Mouse (Mus musculus) G1E (cell line): Measurements from ENCODE around the gene Clpb. TPM values are rescaled to one million over a fixed set of nuclear protein-coding genes. Genes with fewer than 3 reads are reported as not detected.
"Not testable (repeated sequence)": the region's sequence is repeated elsewhere in the genome, so short reads cannot be mapped to it uniquely, and the experiment has no call there.

Experiments used
- ATAC-seq: 2 replicates; pipeline ENCODE4 v1.8.0; 2016; ENCODE audit warnings: mild to moderate bottlenecking; ENCODE audit not compliant: insufficient number of reproducible peaks, poor library complexity, low FRiP score, severe bottlenecking; ENCODE audit errors: extremely low read depth
- DNase-seq: peaks from one replicate; pipeline ENCODE4 v3.0.0; 2012; ENCODE audit warnings: low spot score
- H3K27me3 ChIP-seq: 2 replicates; pipeline ENCODE4 v1.6.1; 2012; ENCODE audit warnings: mild to moderate bottlenecking, low read length, inconsistent platforms; ENCODE audit not compliant: insufficient read depth
- H3K36me3 ChIP-seq: replicated peaks from 2 replicates; pipeline ENCODE3; 2012; ENCODE audit warnings: mild to moderate bottlenecking, inconsistent platforms
- H3K4me1 ChIP-seq: 2 replicates; pipeline ENCODE4 v1.6.1; 2012; ENCODE audit warnings: low read depth, low read length, inconsistent platforms, mixed read lengths; ENCODE audit not compliant: insufficient read depth
- H3K4me3 ChIP-seq: 2 replicates; pipeline ENCODE4 v1.5.1; 2012; ENCODE audit warnings: low read depth, mild to moderate bottlenecking, inconsistent platforms, low read length, moderate library complexity, mixed read lengths
- H3K9me3 ChIP-seq: replicated peaks from 2 replicates; pipeline ENCODE4 v1.6.1; 2012; ENCODE audit warnings: inconsistent platforms
- CTCF ChIP-seq: IDR thresholded peaks from 2 replicates; pipeline ENCODE4 v1.5.1; 2012; ENCODE audit warnings: low read depth, low read length, inconsistent platforms, mixed read lengths
- GATA1 ChIP-seq: IDR thresholded peaks from 2 replicates; pipeline ENCODE4 v1.6.1; 2012; ENCODE audit warnings: borderline replicate concordance, low read length, inconsistent platforms, mixed read lengths
- GATA2 ChIP-seq: IDR thresholded peaks from 2 replicates; pipeline ENCODE4 v1.6.1; 2012; ENCODE audit warnings: low read depth, low read length, inconsistent platforms, borderline replicate concordance
- POLR2AphosphoS5 ChIP-seq: IDR thresholded peaks from 2 replicates; pipeline ENCODE4 v1.6.1; 2012; ENCODE audit warnings: low read depth, low read length, inconsistent platforms; ENCODE audit not compliant: insufficient replicate concordance
- TAL1 ChIP-seq: conservative IDR thresholded peaks from 2 replicates; pipeline ENCODE4 v1.6.1; 2012; ENCODE audit warnings: low read depth, low read length, inconsistent platforms, mixed read lengths
- polyA plus RNA-seq: library from polyadenylated mRNA; stranded (reverse); fragments of >175 nt; gene quantifications from 2 replicates; pipeline ENCODE4 v1.2.3, GENCODE M21; 2012
- total RNA-seq, 2 experiments: library from RNA; stranded (forward) in 1 of 2; stranded (reverse) in 1 of 2; fragments of 200-1000 nt in 1 of 2; fragments of >200 nt in 1 of 2; fragmentation: Nextera tagmentation in 1 of 2; gene quantifications; 2 replicates each; pipeline ENCODE4 v1.2.3; 2014 to 2017

Gene Clpb
- total and polyA plus RNA-seq, 3 experiments, result 17.5 to 23.1 (median 20.2) TPM

GRCm38 (mm10) chr7:101624283-101624682, 39.1 kb upstream of the Clpb start:
- DNase-seq (no peak), ATAC-seq (no peak)
- TF ChIP-seq GATA1 (no peak), POLR2AphosphoS5 (no peak), CTCF (no peak), TAL1 (no peak), GATA2 (no peak)
- Histone ChIP-seq H3K27me3 (peaks cover 10% of the 10 kb centered on the region), H3K36me3 (no peaks in the 10 kb centered on the region), H3K9me3 (no peaks in the 10 kb centered on the region), H3K4me1 (peaks cover 2% of the 10 kb centered on the region; the same call in 1 of the 2 replicates), H3K4me3 (no peak overlapping the region)

- not testable (repeated sequence) for DNase-seq, ATAC-seq, H3K4me1 ChIP-seq, H3K4me3 ChIP-seq, H3K9me3 ChIP-seq, H3K36me3 ChIP-seq
- H3K27me3 ChIP-seq, result peaks cover 12% of the 10 kb centered on the region
Measured at GRCm38 (mm10) chr7:101627166-101627565, 36.3 kb upstream of the Clpb start.

GRCm38 (mm10) chr7:101628481-101628880, 35.0 kb upstream of the Clpb start:
- Histone ChIP-seq H3K9me3 (no peaks in the 10 kb centered on the region), H3K4me1 (no peaks in the 10 kb centered on the region), H3K4me3 (no peak overlapping the region), H3K36me3 (no peaks in the 10 kb centered on the region), H3K27me3 (peaks cover 7% of the 10 kb centered on the region; the same call in 1 of the 2 replicates)
- no peak for ATAC-seq
- TF ChIP-seq GATA1 (no peak), GATA2 (no peak)
- DNase-seq, result no peak

GRCm38 (mm10) chr7:101633629-101634177, 29.7 kb upstream of the Clpb start:
- DNase-seq, result no peak
- Histone ChIP-seq H3K9me3 (no peaks in the 10 kb centered on the region), H3K4me1 (no peaks in the 10 kb centered on the region)

GRCm38 (mm10) chr7:101634513-101634912, 28.9 kb upstream of the Clpb start:
- no peaks in the 10 kb centered on the region for H3K9me3 ChIP-seq
- ATAC-seq, result no peak
- DNase-seq, result no peak

More at GRCm38 (mm10) chr7:101633629-101634177, 29.7 kb upstream of the Clpb start:
- Histone ChIP-seq H3K27me3 (peaks cover 12% of the 10 kb centered on the region; the same call in 1 of the 2 replicates), H3K36me3 (no peaks in the 10 kb centered on the region), H3K4me3 (no peak overlapping the region)
- no peak for ATAC-seq
- TF ChIP-seq TAL1, result no peak
- TF ChIP-seq GATA2, result no peak
- no peak for TF ChIP-seq CTCF
- no peak for TF ChIP-seq POLR2AphosphoS5
- no peak for TF ChIP-seq GATA1

GRCm38 (mm10) chr7:101636056-101636455, 27.4 kb upstream of the Clpb start:
- TF ChIP-seq CTCF (no peak), POLR2AphosphoS5 (no peak), GATA1 (no peak), GATA2 (no peak), TAL1 (no peak)
- DNase-seq (no peak), ATAC-seq (no peak)
- Histone ChIP-seq H3K4me3 (no peak overlapping the region), H3K9me3 (no peaks in the 10 kb centered on the region), H3K36me3 (no peaks in the 10 kb centered on the region), H3K4me1 (no peaks in the 10 kb centered on the region), H3K27me3 (peaks cover 15% of the 10 kb centered on the region)

More at GRCm38 (mm10) chr7:101634513-101634912, 28.9 kb upstream of the Clpb start:
- H3K36me3 ChIP-seq, result no peaks in the 10 kb centered on the region
- H3K27me3 ChIP-seq, result peaks cover 12% of the 10 kb centered on the region
- no peaks in the 10 kb centered on the region for H3K4me1 ChIP-seq
- H3K4me3 ChIP-seq, result no peak overlapping the region
- no peak for TF ChIP-seq GATA1
- TF ChIP-seq GATA2, result no peak
- TF ChIP-seq CTCF, result no peak
- no peak for TF ChIP-seq POLR2AphosphoS5
- no peak for TF ChIP-seq TAL1

- Histone ChIP-seq H3K9me3 (no peaks in the 10 kb centered on the region), H3K27me3 (peaks cover 25% of the 10 kb centered on the region), H3K4me1 (no peaks in the 10 kb centered on the region), H3K4me3 (no peak overlapping the region), H3K36me3 (no peaks in the 10 kb centered on the region)
- DNase-seq (no peak), ATAC-seq (no peak)
- no peak for TF ChIP-seq POLR2AphosphoS5
- TF ChIP-seq CTCF, result no peak
- TF ChIP-seq GATA1, result no peak
- no peak for TF ChIP-seq TAL1
- no peak for TF ChIP-seq GATA2
Measured at GRCm38 (mm10) chr7:101643879-101644278, 19.6 kb upstream of the Clpb start.
